In the genomic region with DNA sequence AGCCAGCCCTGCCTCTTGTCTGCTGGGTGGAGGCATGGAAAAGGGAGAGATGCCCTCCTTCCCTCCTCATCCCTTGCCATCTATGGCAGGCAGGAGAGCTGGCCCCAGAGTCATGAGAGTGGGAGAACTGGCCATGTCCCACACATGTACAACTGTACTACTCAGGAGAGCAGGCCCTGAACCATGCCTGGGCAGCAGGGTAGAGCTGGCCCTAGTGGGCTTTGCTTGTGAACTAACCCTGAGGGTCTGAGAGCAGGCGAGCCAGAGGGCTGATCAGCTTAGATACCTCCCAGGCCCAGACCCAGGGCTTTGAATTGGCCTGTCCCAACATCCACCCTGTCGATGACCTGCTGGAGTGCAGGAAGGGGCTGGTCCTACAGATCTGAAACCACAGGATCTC, we compare ENCODE assay signal across 24 mouse cellular contexts.
DNase-seq lines count a peak whose midpoint lies in the region; ATAC-seq and TF ChIP-seq lines count a peak whose summit lies in the region.
"Had no signal": no experiment of that assay in that cellular context is flagged by ENCODE, and none has a peak within 500 bp of the region (broad histone marks: within the 10 kb centered on the region; RNA-seq: fewer than 3 reads in every experiment).

No protein-coding gene starts in this region.

- no peak for ATAC-seq in hindbrain, embryonic 11.5 days (ENCODE audit: low FRiP score)
- ATAC-seq in megakaryocyte, adult 5-6 weeks (ENCODE audit: poor library complexity, severe bottlenecking): no peak
- ATAC-seq in Patski: peak; percentile 4
- ATAC-seq in embryonic facial prominence, embryonic 12.5 days (ENCODE audit: insufficient number of reproducible peaks, insufficient read depth, low FRiP score, low TSS enrichment): 0 out of 2 replicates have a peak, but pooled peaks have one; percentile 7
- ATAC-seq in forebrain, embryonic 15.5 days (replicated peaks): no peak

- no peak for TF ChIP-seq CTCF in Patski (IDR thresholded peaks at IDR 0.05)

- H3K9ac ChIP-seq in hindbrain, embryonic 11.5 days (ENCODE audit: low read depth, low read length): no peak overlapping the region
- no peak overlapping the region for H3K9ac ChIP-seq in embryonic facial prominence, embryonic 12.5 days
- no peak overlapping the region for H3K9ac ChIP-seq in forebrain, embryonic 15.5 days (replicated peaks)
- H3K9ac ChIP-seq: forebrain, embryonic 12.5 days; hindbrain, embryonic 15.5 days; intestine, embryonic 15.5 days; lung, embryonic 15.5 days had no signal

- 83% methylated on average over 2 of the region's 2 CpGs for WGBS in hindbrain, embryonic 10.5 days
- 83% methylated on average over 2 of the region's 2 CpGs for WGBS in hindbrain, embryonic 11.5 days
- 78% methylated on average over 2 of the region's 2 CpGs for WGBS in embryonic facial prominence, embryonic 12.5 days
- 89% methylated on average over 2 of the region's 2 CpGs for WGBS in forebrain, embryonic 15.5 days

- POLR2A ChIA-PET in Patski (lab: Charles Lee): interaction anchor here (0.5 kb wide), 1 partner anchor 124 kb away, joined by 4 read pairs; no protein-coding TSS in a partner anchor

- peaks cover 12% of the 10 kb centered on the region for H3K4me1 ChIP-seq in hindbrain, embryonic 10.5 days (replicated peaks)
- no peaks in the 10 kb centered on the region for H3K4me1 ChIP-seq in hindbrain, embryonic 11.5 days (replicated peaks; ENCODE audit: control insufficient read depth, insufficient read depth, low read length)
- H3K4me1 ChIP-seq in megakaryocyte, embryonic 14.5 days: peaks cover 47% of the 10 kb centered on the region
- H3K4me1 ChIP-seq in embryonic facial prominence, embryonic 12.5 days: 0 out of 2 replicates have a peak, but pooled peaks cover 6% of the 10 kb centered on the region
- H3K4me1 ChIP-seq in forebrain, embryonic 15.5 days: no peaks in the 10 kb centered on the region
- H3K4me1 ChIP-seq: forebrain, embryonic 12.5 days; intestine, embryonic 15.5 days had no signal

- no peak overlapping the region for H3K4me3 ChIP-seq in hindbrain, embryonic 10.5 days
- H3K4me3 ChIP-seq in hindbrain, embryonic 11.5 days (ENCODE audit: low read depth, low read length): no peak overlapping the region
- H3K4me3 ChIP-seq in megakaryocyte, embryonic 14.5 days (replicated peaks): peak overlapping the region; percentile 40
- no peak overlapping the region for H3K4me3 ChIP-seq in embryonic facial prominence, embryonic 12.5 days
- no peak overlapping the region for H3K4me3 ChIP-seq in forebrain, embryonic 15.5 days
- H3K4me3 ChIP-seq: forebrain, embryonic 12.5 days; heart, adult 2 months; hindbrain, embryonic 15.5 days; intestine, embryonic 15.5 days; lung, embryonic 15.5 days had no signal

- H3K9me3 ChIP-seq in hindbrain, embryonic 10.5 days: no peaks in the 10 kb centered on the region
- no peaks in the 10 kb centered on the region for H3K9me3 ChIP-seq in hindbrain, embryonic 11.5 days (ENCODE audit: control insufficient read depth, low read length)
- H3K9me3 ChIP-seq in megakaryocyte, embryonic 14.5 days: no peaks in the 10 kb centered on the region
- no peaks in the 10 kb centered on the region for H3K9me3 ChIP-seq in embryonic facial prominence, embryonic 12.5 days
- H3K9me3 ChIP-seq in forebrain, embryonic 15.5 days: no peaks in the 10 kb centered on the region
- H3K9me3 ChIP-seq: forebrain, embryonic 12.5 days; hindbrain, embryonic 15.5 days; intestine, embryonic 15.5 days; lung, embryonic 15.5 days had no signal

- in situ Hi-C loops in Patski (cut with MboI; ENCODE audit: low pct_unique_long_range_greater_than_20kb): loop anchor here (5.0 kb wide), 1 partner anchor 343 kb away; a partner anchor contains a TSS

- no peak for DNase-seq in hindbrain, embryonic 10.5 days (ENCODE audit: low spot score)
- no peak for DNase-seq in hindbrain, embryonic 11.5 days (ENCODE audit: low spot score)
- no peak for DNase-seq in Patski (ENCODE audit: low read depth, low spot score)
- no peak for DNase-seq in gastrocnemius, postnatal 10 days
- DNase-seq: adrenal gland, postnatal 14 days; cerebellum, adult 11 months; cerebellum, adult 9-10 months; cerebellum, postnatal 36 days; gastrocnemius, postnatal 36 days; heart, adult 2 months; heart, postnatal 14 days; kidney, adult 2 months; layer of hippocampus, postnatal 36 days; liver; right cerebral cortex, postnatal 25 days had no signal

- CTCF ChIA-PET in Patski (lab: Charles Lee): interaction anchor here (1.1 to 2.4 kb wide), 10 partner anchors 11 to 362 kb away, joined by 3 to 13 read pairs (median 6); a partner anchor contains a TSS

- H3K4me2 ChIP-seq in hindbrain, embryonic 11.5 days (replicated peaks; ENCODE audit: low read depth, low read length): no peak overlapping the region
- H3K4me2 ChIP-seq in embryonic facial prominence, embryonic 12.5 days (replicated peaks): no peak overlapping the region
- H3K4me2 ChIP-seq in forebrain, embryonic 15.5 days (replicated peaks): no peak overlapping the region
- H3K4me2 ChIP-seq: forebrain, embryonic 12.5 days; hindbrain, embryonic 15.5 days; intestine, embryonic 15.5 days; lung, embryonic 15.5 days had no signal

- 0 out of 2 replicates have a peak, but pooled peaks cover 7% of the 10 kb centered on the region for H3K27me3 ChIP-seq in hindbrain, embryonic 10.5 days (ENCODE audit: insufficient read depth, poor library complexity, severe bottlenecking)
- no peaks in the 10 kb centered on the region for H3K27me3 ChIP-seq in hindbrain, embryonic 11.5 days (ENCODE audit: control insufficient read depth, insufficient read depth, low read length)
- H3K27me3 ChIP-seq in megakaryocyte, embryonic 14.5 days (replicated peaks): peaks cover 10% of the 10 kb centered on the region
- H3K27me3 ChIP-seq in Patski: no peaks in the 10 kb centered on the region
- H3K27me3 ChIP-seq in embryonic facial prominence, embryonic 12.5 days: no peaks in the 10 kb centered on the region
- no peaks in the 10 kb centered on the region for H3K27me3 ChIP-seq in forebrain, embryonic 15.5 days
- H3K27me3 ChIP-seq: forebrain, embryonic 12.5 days; hindbrain, embryonic 15.5 days; intestine, embryonic 15.5 days; lung, embryonic 15.5 days had no signal

- no peaks in the 10 kb centered on the region for H3K36me3 ChIP-seq in hindbrain, embryonic 10.5 days
- no peaks in the 10 kb centered on the region for H3K36me3 ChIP-seq in hindbrain, embryonic 11.5 days (ENCODE audit: control insufficient read depth, insufficient read depth, low read length)
- no peaks in the 10 kb centered on the region for H3K36me3 ChIP-seq in megakaryocyte, embryonic 14.5 days (replicated peaks; ENCODE audit: low read length)
- no peaks in the 10 kb centered on the region for H3K36me3 ChIP-seq in embryonic facial prominence, embryonic 12.5 days
- H3K36me3 ChIP-seq in forebrain, embryonic 15.5 days: no peaks in the 10 kb centered on the region
- H3K36me3 ChIP-seq: forebrain, embryonic 12.5 days; hindbrain, embryonic 15.5 days; intestine, embryonic 15.5 days; lung, embryonic 15.5 days had no signal

- 0 out of 2 replicates have a peak overlapping the region, but pooled peaks have one; percentile 67 for H3K27ac ChIP-seq in hindbrain, embryonic 10.5 days
- no peak overlapping the region for H3K27ac ChIP-seq in hindbrain, embryonic 11.5 days (ENCODE audit: low read depth, low read length)
- no peak overlapping the region for H3K27ac ChIP-seq in embryonic facial prominence, embryonic 12.5 days
- no peak overlapping the region for H3K27ac ChIP-seq in forebrain, embryonic 15.5 days (replicated peaks)
- H3K27ac ChIP-seq: forebrain, embryonic 12.5 days; heart, adult 2 months; hindbrain, embryonic 15.5 days; intestine, embryonic 15.5 days; kidney, postnatal 0 days; lung, embryonic 15.5 days had no signal

Comparison
In these comparisons a context has a peak if more than half of its experiments do, and no peak if none do; other contexts are left out.
1. ATAC-seq: peak in Patski (single experiment) and embryonic facial prominence, embryonic 12.5 days (single experiment); none in hindbrain, embryonic 11.5 days (single experiment), megakaryocyte, adult 5-6 weeks (single experiment) and forebrain, embryonic 15.5 days (single experiment).